In the genomic region with DNA sequence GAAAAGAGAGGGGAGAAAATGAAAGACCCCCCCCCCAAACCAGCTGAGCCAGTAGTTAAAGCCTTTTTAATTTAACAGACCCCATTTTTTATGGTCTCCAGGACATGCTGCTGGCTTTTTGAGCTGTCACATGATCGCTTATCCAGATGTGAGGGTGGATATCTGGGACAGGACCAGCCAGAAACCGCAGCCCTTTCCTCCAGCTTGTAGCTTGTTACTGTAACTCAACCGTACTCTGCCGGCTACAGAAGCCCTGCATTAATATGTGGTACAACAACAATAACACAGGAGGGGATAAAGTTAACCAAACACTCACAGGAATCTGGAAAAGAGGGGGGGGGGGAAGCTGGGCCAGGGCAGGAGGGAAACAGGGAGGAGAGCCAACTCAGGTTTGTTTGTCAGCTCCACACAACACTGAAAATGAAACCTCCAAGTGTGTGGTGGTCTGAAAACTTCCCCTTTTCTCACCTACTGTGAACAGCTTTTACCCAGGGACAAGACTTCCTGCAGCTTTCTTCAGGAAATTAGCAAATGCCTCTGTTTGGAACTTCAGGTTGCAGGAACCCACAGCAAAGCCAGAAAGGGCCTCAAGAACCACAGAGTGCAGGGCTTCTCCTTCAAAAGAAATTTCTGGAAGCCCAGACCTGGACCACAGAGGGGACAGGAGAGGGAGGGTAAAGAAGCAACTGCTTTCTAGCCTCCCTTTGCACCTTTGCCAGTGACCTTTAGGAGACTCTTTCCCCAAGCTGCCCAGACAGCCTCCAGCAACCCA, we compare ENCODE assay signal across 11 mouse cellular contexts.
DNase-seq lines count a peak whose midpoint lies in the region; ATAC-seq and TF ChIP-seq lines count a peak whose summit lies in the region.
"Had no signal": no experiment of that assay in that cellular context is flagged by ENCODE, and none has a peak within 500 bp of the region (broad histone marks: within the 10 kb centered on the region; RNA-seq: fewer than 3 reads in every experiment).

No protein-coding gene starts in this region.

- H3K27ac ChIP-seq in gastrocnemius, adult 2 months = peak overlapping the region; percentile 43; the same call in 1 of the 2 replicates
- peak overlapping the region; percentile 19; the same call in 1 of the 2 replicates for H3K27ac ChIP-seq in MEL (ENCODE audit: control insufficient read depth, low read depth, low read length)
- H3K27ac ChIP-seq in lung, postnatal 0 days (ENCODE audit: low read length) = no peak overlapping the region
- H3K27ac ChIP-seq: hindbrain, embryonic 13.5 days had no signal

- ATAC-seq in granulocyte monocyte progenitor cell, adult 5-6 weeks (replicated peaks; ENCODE audit: poor library complexity, severe bottlenecking) = peak; percentile 83
- no peak for ATAC-seq in erythroid progenitor cell, adult 5-6 weeks (replicated peaks; ENCODE audit: low FRiP score, poor library complexity, severe bottlenecking)
- ATAC-seq in lung, postnatal 0 days = no peak
- ATAC-seq: activated CD4-positive, CD25-positive, alpha-beta regulatory T cell, adult 4 months had no signal

- no peaks in the 10 kb centered on the region for H3K36me3 ChIP-seq in MEL (ENCODE audit: control insufficient read depth in 1 of 2, insufficient read depth in 2 of 2, low read length in 2 of 2)
- no peaks in the 10 kb centered on the region for H3K36me3 ChIP-seq in megakaryocyte, embryonic 14.5 days (replicated peaks; ENCODE audit: low read length)
- no peaks in the 10 kb centered on the region for H3K36me3 ChIP-seq in lung, postnatal 0 days (ENCODE audit: insufficient read depth, low read length)
- H3K36me3 ChIP-seq: hindbrain, embryonic 13.5 days had no signal

- peak overlapping the region; percentile 49 for H3K9ac ChIP-seq in MEL (ENCODE audit: control insufficient read depth, low read depth, low read length, poor library complexity, severe bottlenecking)
- H3K9ac ChIP-seq in lung, postnatal 0 days (replicated peaks; ENCODE audit: low read depth) = no peak overlapping the region
- H3K9ac ChIP-seq: hindbrain, embryonic 13.5 days had no signal

- DNase-seq in gastrocnemius, adult 2 months = no peak
- no peak for DNase-seq in gastrocnemius, postnatal 4 days (ENCODE audit: low spot score in 2 of 2)
- DNase-seq in MEL (ENCODE audit: low read depth, low spot score) = peak; percentile 50
- DNase-seq in adrenal gland, postnatal 25 days = no peak
- no peak for DNase-seq in lung, postnatal 0 days (ENCODE audit: low spot score)
- DNase-seq: cerebellum, adult 11 months had no signal

- no peaks in the 10 kb centered on the region for H3K27me3 ChIP-seq in MEL (ENCODE audit: control insufficient read depth in 1 of 2, insufficient read depth in 2 of 2, low read length in 2 of 2)
- peaks cover 20% of the 10 kb centered on the region for H3K27me3 ChIP-seq in megakaryocyte, embryonic 14.5 days (replicated peaks)
- no peaks in the 10 kb centered on the region for H3K27me3 ChIP-seq in lung, postnatal 0 days (replicated peaks; ENCODE audit: insufficient read depth, low read length)
- H3K27me3 ChIP-seq: hindbrain, embryonic 13.5 days had no signal

- TF ChIP-seq CTCF in gastrocnemius, adult 2 months (IDR thresholded peaks at IDR 0.05) = no peak
- no peak for TF ChIP-seq CTCF in MEL (IDR thresholded peaks at IDR 0.05 in 2 of 3, conservative IDR thresholded peaks at IDR 0.05 in 1 of 3; ENCODE audit: control insufficient read depth in 1 of 3, insufficient read depth in 1 of 3, low read depth in 2 of 3, low read length in 3 of 3, poor library complexity in 1 of 3, severe bottlenecking in 1 of 3)
- no peak for TF ChIP-seq CTCF in lung, postnatal 0 days (IDR thresholded peaks at IDR 0.05)

- no peak for TF ChIP-seq RAD21 in MEL (IDR thresholded peaks at IDR 0.05; ENCODE audit: low read depth, low read length)

- no peaks in the 10 kb centered on the region for H3K79me2 ChIP-seq in MEL (ENCODE audit: control insufficient read depth, insufficient read depth, low read length, poor library complexity)

- no peaks in the 10 kb centered on the region; a peak in 1 of 4 replicates for H3K4me1 ChIP-seq in MEL (ENCODE audit: control insufficient read depth in 1 of 2, insufficient read depth in 2 of 2, low read length in 2 of 2)
- peaks cover 28% of the 10 kb centered on the region for H3K4me1 ChIP-seq in megakaryocyte, embryonic 14.5 days
- no peaks in the 10 kb centered on the region for H3K4me1 ChIP-seq in lung, postnatal 0 days (ENCODE audit: insufficient read depth, low read depth, low read length)
- H3K4me1 ChIP-seq: hindbrain, embryonic 13.5 days had no signal

- intact Hi-C loops in gastrocnemius, adult 2 months (cut with DNase I) = no loop called here

- 32% methylated on average over 4 of the region's 4 CpGs for WGBS in lung, postnatal 0 days

- H3K9me3 ChIP-seq in MEL (replicated peaks; ENCODE audit: insufficient read depth, low read length) = no peaks in the 10 kb centered on the region
- H3K9me3 ChIP-seq in megakaryocyte, embryonic 14.5 days = no peaks in the 10 kb centered on the region
- H3K9me3 ChIP-seq in lung, postnatal 0 days (ENCODE audit: low read length) = no peaks in the 10 kb centered on the region
- H3K9me3 ChIP-seq: hindbrain, embryonic 13.5 days had no signal

- no peak overlapping the region for H3K4me2 ChIP-seq in lung, postnatal 0 days (replicated peaks; ENCODE audit: low read depth, low read length)
- H3K4me2 ChIP-seq: hindbrain, embryonic 13.5 days had no signal

- no peak for TF ChIP-seq POLR2A in MEL (IDR thresholded peaks at IDR 0.05; ENCODE audit: control insufficient read depth in 1 of 2, insufficient read depth in 1 of 2, low read depth in 1 of 2, low read length in 2 of 2, poor library complexity in 1 of 2)

- no peak overlapping the region for H3K4me3 ChIP-seq in gastrocnemius, adult 2 months
- peak overlapping the region; percentile 58 to 63 for H3K4me3 ChIP-seq in MEL (ENCODE audit: control insufficient read depth in 1 of 2, insufficient read depth in 1 of 2, low read depth in 2 of 2, low read length in 2 of 2)
- peak overlapping the region; percentile 86 for H3K4me3 ChIP-seq in megakaryocyte, embryonic 14.5 days (replicated peaks)
- no peak overlapping the region for H3K4me3 ChIP-seq in lung, postnatal 0 days (ENCODE audit: low read depth, low read length)
- H3K4me3 ChIP-seq: hindbrain, embryonic 13.5 days had no signal

- no peak for TF ChIP-seq EP300 in MEL (IDR thresholded peaks at IDR 0.05; ENCODE audit: low read depth in 1 of 2, low read length in 2 of 2)
- TF ChIP-seq EP300 in lung, postnatal 0 days (IDR thresholded peaks at IDR 0.05) = no peak

TF ChIP-seq in MEL, 35 proteins besides CTCF, POLR2A, EP300 and RAD21:
- peak; percentile 77 for TF ChIP-seq USF1 (IDR thresholded peaks at IDR 0.05; ENCODE audit: low read depth, low read length)
- 0 out of 4 replicates have a peak, but pooled peaks of 1 of the 2 experiments have one; percentile 19 for TF ChIP-seq USF2 (IDR thresholded peaks at IDR 0.05; ENCODE audit: borderline replicate concordance in 1 of 2, insufficient read depth in 1 of 2, low read depth in 1 of 2, low read length in 2 of 2)
- no peak for TF ChIP-seq TBP (IDR thresholded peaks at IDR 0.05; ENCODE audit: low read depth, low read length)
TF ChIP-seq in MEL: peak in this region for 2.

Comparison
In these comparisons a context has a peak if more than half of its experiments do, and no peak if none do; other contexts are left out.
1. H3K4me3 ChIP-seq: peak in MEL (2 of 2) and megakaryocyte, embryonic 14.5 days (single experiment); none in gastrocnemius, adult 2 months (single experiment) and lung, postnatal 0 days (single experiment).